Mouse (Mus musculus) liver, embryonic 14.5 days (tissue): ENCODE data around the gene Crabp2. TPM values are rescaled to one million over a fixed set of nuclear protein-coding genes. Genes with fewer than 3 reads are reported as not detected.

Experiments
- ATAC-seq: fragments of 200-750 bp; cut with Nextera tagmentation; 2 replicates; pipeline ENCODE4 v1.8.0; 2017; ENCODE audit warnings: moderate number of reproducible peaks, mild to moderate bottlenecking, moderate library complexity; ENCODE audit not compliant: insufficient read depth
- DNase-seq, 3 experiments: peaks; one replicate each; pipeline ENCODE4 v3.0.0-alpha.2; 2012 to 2013; ENCODE audit warnings: low read depth in 3 of 3, low spot score in 3 of 3
- H3K27ac ChIP-seq: fragments of 300-500 bp; sonication (generic); 2 replicates; pipeline ENCODE4 v1.5.1; 2014; ENCODE audit warnings: moderate library complexity, mild to moderate bottlenecking, control low read depth, inconsistent platforms
- H3K27me3 ChIP-seq: fragments of 300-500 bp; sonication (generic); 2 replicates; pipeline ENCODE4 v1.6.1; 2014; ENCODE audit warnings: mild to moderate bottlenecking, low read length, moderate library complexity; ENCODE audit not compliant: control insufficient read depth, insufficient read depth
- H3K36me3 ChIP-seq: fragments of 300-500 bp; sonication (generic); replicated peaks from 2 replicates; pipeline ENCODE4 v1.6.1; 2014; ENCODE audit warnings: low read depth; ENCODE audit not compliant: control insufficient read depth, insufficient read depth
- H3K4me1 ChIP-seq, 2 experiments: fragments of 200-500 bp in 1 of 2; fragments of 300-500 bp in 1 of 2; sonication (generic) in 1 of 2; replicated peaks; 2 replicates each; pipeline ENCODE4 v1.6.1; 2012 to 2014; ENCODE audit warnings: antibody characterized with exemption in 1 of 2, inconsistent platforms in 1 of 2, low read length in 1 of 2; ENCODE audit not compliant: control insufficient read depth in 2 of 2, insufficient read depth in 2 of 2
- H3K4me2 ChIP-seq: fragments of 300-500 bp; sonication (generic); 2 replicates; pipeline ENCODE4 v1.6.1; 2014; ENCODE audit warnings: low read depth, mild to moderate bottlenecking, control low read depth, moderate library complexity
- H3K4me3 ChIP-seq, 2 experiments: fragments of 200-500 bp in 1 of 2; fragments of 300-500 bp in 1 of 2; sonication (generic) in 1 of 2; 2 replicates each; pipeline ENCODE4 v1.5.1; 2012 to 2014; ENCODE audit warnings: low read depth in 2 of 2, low read length in 2 of 2, mild to moderate bottlenecking in 2 of 2, control low read depth in 1 of 2, inconsistent platforms in 1 of 2, moderate library complexity in 1 of 2; ENCODE audit not compliant: insufficient read depth in 1 of 2
- H3K9ac ChIP-seq: fragments of 300-500 bp; sonication (generic); replicated peaks from 2 replicates; pipeline ENCODE4 v1.6.1; 2014; ENCODE audit warnings: mild to moderate bottlenecking, control low read depth, moderate library complexity
- H3K9me3 ChIP-seq: fragments of 300-500 bp; sonication (generic); 2 replicates; pipeline ENCODE4 v1.6.1; 2016; ENCODE audit warnings: low read length, mixed read lengths; ENCODE audit not compliant: control insufficient read depth
- CTCF ChIP-seq: IDR thresholded peaks from 2 replicates; pipeline ENCODE4 v1.5.1; 2016; ENCODE audit warnings: antibody characterized with exemption, low read depth, control low read depth
- EP300 ChIP-seq: IDR thresholded peaks from 2 replicates; pipeline ENCODE4 v1.6.1; 2016; ENCODE audit warnings: antibody characterized with exemption, low read depth
- WGBS: fragments of 180-500 bp; shearing (Covaris S2); extraction: QIAGEN DNeasy Blood & Tissue Kit; methylation state at CpG from one replicate; pipeline ENCODE4 v1.1.7; 2014; ENCODE audit not compliant: insufficient replicate concordance; 5-methylcytosine and 5-hydroxymethylcytosine counted together
- polyA plus RNA-seq, 2 experiments: library from polyadenylated mRNA; depleted of rRNA in 1 of 2; stranded (reverse) in 1 of 2; unstranded in 1 of 2; fragments of >200 nt; fragmentation: Nextera tagmentation in 1 of 2; extraction: Ambion mirVana in 1 of 2; gene quantifications; 2 replicates each; pipeline versions ENCODE4 v1.2.1 to v1.2.3; 2012 to 2014

Gene Crabp2
- polyA plus RNA-seq, 2 experiments = 0.10 to 0.17 TPM

DNA sequence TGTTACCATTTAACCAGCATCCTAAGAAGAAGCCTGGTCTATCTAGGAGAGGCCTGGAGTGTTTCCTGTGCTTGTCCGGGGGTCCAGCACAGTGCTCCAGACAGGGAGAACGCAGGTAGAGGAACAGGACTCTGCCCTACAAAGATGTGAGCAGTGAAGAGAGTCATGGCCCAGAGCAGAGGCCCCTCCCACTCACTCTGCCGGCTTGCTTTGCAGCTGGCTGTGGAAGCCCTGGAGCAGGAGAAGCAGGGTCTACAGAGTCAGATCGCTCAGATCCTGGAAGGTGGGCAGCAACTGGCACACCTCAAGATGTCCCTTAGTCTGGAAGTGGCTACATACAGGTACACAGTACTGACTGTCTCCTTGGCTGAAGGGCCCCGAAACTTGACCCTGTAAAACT lies 24.3 kb downstream of the Crabp2 start:
- TF ChIP-seq CTCF (no peak), EP300 (no peak)
- Histone ChIP-seq H3K27me3 (peaks cover 34% of the 10 kb centered on the region), H3K27ac (no peak overlapping the region), H3K36me3 (no peaks in the 10 kb centered on the region), H3K4me1 (peaks cover 0 to 4% of the 10 kb centered on the region in 2 experiments; a peak in 1 of 4 replicates), H3K4me2 (peak overlapping the region; percentile 16), H3K9me3 (no peaks in the 10 kb centered on the region), H3K4me3 (no peak overlapping the region), H3K9ac (no peak overlapping the region)
- ATAC-seq (no peak), DNase-seq (no peak)
- WGBS = 37% methylated on average over 5 of the region's 5 CpGs

DNA sequence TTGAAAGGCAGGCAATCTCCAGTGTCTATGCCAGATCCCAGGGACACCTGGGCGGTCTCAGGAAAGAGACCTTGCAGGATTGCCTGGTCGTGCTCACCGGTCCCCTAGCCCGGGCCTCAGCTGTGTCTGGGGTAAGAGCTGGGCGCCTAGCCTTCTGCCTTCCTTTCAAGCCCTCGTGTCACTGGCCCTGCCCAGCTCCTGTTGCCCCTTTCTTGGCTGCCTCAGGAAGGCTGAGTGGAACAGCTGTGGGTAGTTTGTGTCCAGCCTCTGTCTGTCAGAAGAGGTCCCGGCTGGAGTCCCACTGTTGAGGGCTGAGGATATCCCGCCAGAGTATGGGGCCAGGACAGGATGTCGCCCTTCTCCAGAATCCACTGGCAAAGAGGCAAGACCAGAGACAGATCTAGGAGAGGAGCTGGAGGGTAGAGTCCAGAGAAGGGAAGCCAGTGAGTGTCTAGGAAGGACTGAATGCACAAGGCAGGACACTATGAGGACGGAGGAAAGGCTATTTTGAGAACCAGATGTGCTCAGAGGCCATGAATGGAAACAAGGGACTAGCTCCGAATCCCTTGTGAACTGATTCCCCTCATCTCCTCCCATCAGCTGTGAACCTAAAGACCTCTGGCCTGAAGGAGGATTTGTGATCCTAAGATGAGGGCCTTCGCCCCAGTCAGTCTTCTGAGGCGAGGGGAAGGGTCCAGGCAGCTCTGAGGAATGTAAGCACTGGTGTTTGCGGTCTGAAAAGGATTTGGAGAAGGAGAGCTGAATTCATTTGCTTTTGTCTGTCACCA lies 25.3 kb downstream of the Crabp2 start:
- Histone ChIP-seq H3K9ac (no peak overlapping the region), H3K4me3 (no peak overlapping the region), H3K27me3 (peaks cover 34% of the 10 kb centered on the region), H3K36me3 (no peaks in the 10 kb centered on the region), H3K4me2 (no peak overlapping the region), H3K9me3 (no peaks in the 10 kb centered on the region), H3K4me1 (peaks cover 0 to 4% of the 10 kb centered on the region in 2 experiments; a peak in 1 of 4 replicates), H3K27ac (no peak overlapping the region)
- TF ChIP-seq CTCF (no peak), EP300 (no peak)
- no peak for ATAC-seq
- 57% methylated on average over 14 of the region's 14 CpGs for WGBS
- DNase-seq = no peak

DNA sequence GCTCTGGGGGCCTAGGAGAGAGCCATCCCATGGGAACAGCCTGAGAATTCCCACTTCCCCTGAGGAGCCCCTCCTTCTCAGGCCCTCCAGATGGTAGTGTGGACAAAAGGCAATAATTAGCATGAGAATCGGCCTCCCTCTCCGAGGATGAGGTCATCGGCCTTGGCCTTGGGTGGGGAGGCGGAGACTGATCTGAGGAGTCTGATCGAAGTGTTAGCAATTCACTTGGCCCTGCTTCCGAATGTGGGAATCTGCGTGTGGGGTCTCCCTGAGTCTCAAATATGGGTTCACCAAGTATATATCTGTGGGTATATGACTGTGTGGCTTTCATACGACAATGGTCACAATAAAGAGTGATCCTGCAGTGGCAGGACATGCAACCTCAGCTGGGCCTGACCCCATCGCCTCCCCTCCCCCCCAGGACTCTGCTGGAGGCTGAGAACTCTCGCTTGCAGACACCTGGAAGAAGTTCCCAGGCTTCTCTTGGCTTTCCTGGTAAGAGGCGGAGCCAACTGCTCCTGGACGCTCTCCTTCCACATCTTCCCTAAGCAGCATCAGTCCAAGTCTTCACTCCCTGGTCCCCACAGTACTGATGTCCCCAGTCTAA lies 26.0 kb downstream of the Crabp2 start:
- Histone ChIP-seq H3K36me3 (no peaks in the 10 kb centered on the region), H3K9ac (no peak overlapping the region), H3K9me3 (no peaks in the 10 kb centered on the region), H3K27ac (no peak overlapping the region), H3K27me3 (peaks cover 34% of the 10 kb centered on the region), H3K4me3 (no peak overlapping the region), H3K4me1 (peaks cover 0 to 4% of the 10 kb centered on the region in 2 experiments; a peak in 1 of 4 replicates), H3K4me2 (no peak overlapping the region)
- 50% methylated on average over 12 of the region's 12 CpGs for WGBS
- no peak for TF ChIP-seq EP300
- TF ChIP-seq CTCF = no peak
- no peak for DNase-seq
- ATAC-seq = no peak

DNA sequence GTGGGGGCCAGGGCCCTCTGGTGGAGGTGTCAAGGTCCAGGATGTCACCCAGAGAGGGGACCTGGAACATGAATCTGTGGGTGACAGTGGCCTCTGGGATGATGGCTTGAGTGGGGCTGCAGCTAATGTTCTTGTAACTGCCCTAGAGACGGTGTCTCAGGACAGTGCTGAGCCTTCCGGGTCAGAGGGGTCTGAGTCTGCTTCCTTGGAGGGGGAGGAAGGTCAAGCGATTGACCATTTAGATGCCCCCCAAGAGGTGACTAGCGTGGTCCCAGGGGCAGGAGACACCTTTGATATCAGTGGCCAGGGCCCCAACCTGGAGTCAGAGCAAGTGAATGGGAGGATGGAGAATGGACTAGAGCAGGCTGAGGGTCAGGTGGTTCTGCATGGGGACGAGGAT lies 31.0 kb downstream of the Crabp2 start:
- H3K4me1 ChIP-seq = peaks cover 0 to 15% of the 10 kb centered on the region in 2 experiments; a peak in 1 of 4 replicates
- H3K4me2 ChIP-seq = no peak overlapping the region
- H3K27ac ChIP-seq = no peak overlapping the region
- no peaks in the 10 kb centered on the region for H3K36me3 ChIP-seq
- no peak overlapping the region for H3K9ac ChIP-seq
- H3K9me3 ChIP-seq = no peaks in the 10 kb centered on the region
- H3K27me3 ChIP-seq = no peaks in the 10 kb centered on the region; the same call in 1 of the 2 replicates
- H3K4me3 ChIP-seq = no peak overlapping the region
- no peak for TF ChIP-seq EP300
- TF ChIP-seq CTCF = no peak
- DNase-seq (no peak), ATAC-seq (no peak)
- 55% methylated on average over 5 of the region's 5 CpGs for WGBS

DNA sequence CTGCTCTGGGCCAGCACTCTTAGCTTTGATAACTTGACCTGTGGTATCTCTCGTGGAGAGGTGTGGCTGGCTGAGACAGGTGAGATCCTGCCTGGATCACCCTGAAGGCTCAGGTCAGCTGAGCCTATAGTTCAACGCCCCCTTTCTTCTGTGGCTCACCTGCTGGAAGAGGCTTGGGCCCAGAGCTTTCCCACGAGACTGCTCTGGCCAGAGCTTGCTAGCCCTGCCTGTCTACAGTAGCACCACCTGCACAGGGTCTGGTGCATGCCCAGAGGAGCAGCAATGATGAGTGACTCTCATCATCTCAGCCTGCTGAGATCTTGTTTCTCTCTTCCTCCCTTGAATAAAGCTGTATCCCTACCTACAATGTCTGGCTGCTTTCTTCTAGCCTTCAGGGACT lies 31.6 kb downstream of the Crabp2 start:
- 42% methylated on average over 3 of the region's 3 CpGs for WGBS

More for the DNA sequence above, 31.6 kb downstream of the Crabp2 start:
- peaks cover 0 to 15% of the 10 kb centered on the region in 2 experiments; a peak in 1 of 4 replicates for H3K4me1 ChIP-seq
- DNase-seq (no peak), ATAC-seq (no peak)
- no peak overlapping the region for H3K9ac ChIP-seq
- no peak overlapping the region for H3K4me3 ChIP-seq
- no peak for TF ChIP-seq EP300
- no peak for TF ChIP-seq CTCF
- H3K27ac ChIP-seq = no peak overlapping the region
- H3K27me3 ChIP-seq = no peaks in the 10 kb centered on the region; the same call in 1 of the 2 replicates
- H3K9me3 ChIP-seq = no peaks in the 10 kb centered on the region
- H3K36me3 ChIP-seq = no peaks in the 10 kb centered on the region
- H3K4me2 ChIP-seq = no peak overlapping the region
